Comparison of ENCODE assay signal across 12 mouse cellular contexts in genomic region chr11:104051986-104052385, GRCm38 (mm10).
"Had no signal": no experiment of that assay in that cellular context is flagged by ENCODE, and none has a peak within 500 bp of the region (broad histone marks: within the 10 kb centered on the region; RNA-seq: fewer than 3 reads in every experiment).

No protein-coding gene starts in this region.

- H3K36me3 ChIP-seq: kidney, embryonic 15.5 days; limb, embryonic 13.5 days; midbrain, embryonic 12.5 days; neural tube, embryonic 13.5 days had no signal

- H3K4me3 ChIP-seq: kidney, embryonic 15.5 days; limb, embryonic 13.5 days; midbrain, embryonic 12.5 days; neural tube, embryonic 13.5 days had no signal

- H3K4me2 ChIP-seq: kidney, embryonic 15.5 days; limb, embryonic 13.5 days; midbrain, embryonic 12.5 days; neural tube, embryonic 13.5 days had no signal

- H3K27me3 ChIP-seq: kidney, embryonic 15.5 days; limb, embryonic 13.5 days; midbrain, embryonic 12.5 days; neural tube, embryonic 13.5 days had no signal

- H3K9me3 ChIP-seq: kidney, embryonic 15.5 days; limb, embryonic 13.5 days; midbrain, embryonic 12.5 days; neural tube, embryonic 13.5 days had no signal

- H3K9ac ChIP-seq: kidney, embryonic 15.5 days; limb, embryonic 13.5 days; liver, embryonic 14.5 days; midbrain, embryonic 12.5 days; neural tube, embryonic 13.5 days had no signal

- DNase-seq: kidney, adult 2 months; kidney, postnatal 14 days; lung, adult 18-20 months; retina, postnatal 1 day; right cerebral cortex, postnatal 25 days; thymus, postnatal 4 days had no signal

- H3K27ac ChIP-seq: kidney, embryonic 15.5 days; limb, embryonic 13.5 days; liver, embryonic 14.5 days; midbrain, embryonic 12.5 days; neural tube, embryonic 13.5 days had no signal

- ATAC-seq: intestine, embryonic 16.5 days had no signal

- H3K4me1 ChIP-seq: kidney, embryonic 15.5 days; limb, embryonic 13.5 days; midbrain, embryonic 12.5 days; neural tube, embryonic 13.5 days had no signal
